Mouse (Mus musculus): ENCODE data around the gene Mis12.
A peak's percentile ranks its signal among the peaks of the same experiment; 100 is the strongest.

Mis12 gene

GRCm38 (mm10) chr11:71019201-71020068 is at the start of gene Mis12, which contains the start of gene Derl2:
Gene Mis12, plus strand, starts transcription at chr11:71019611.
Gene Derl2, minus strand, starts transcription at chr11:71019841.
- peak; percentile 94 for DNase-seq (ENCODE audit: extremely low read depth, low read depth, low spot score)

DNA sequence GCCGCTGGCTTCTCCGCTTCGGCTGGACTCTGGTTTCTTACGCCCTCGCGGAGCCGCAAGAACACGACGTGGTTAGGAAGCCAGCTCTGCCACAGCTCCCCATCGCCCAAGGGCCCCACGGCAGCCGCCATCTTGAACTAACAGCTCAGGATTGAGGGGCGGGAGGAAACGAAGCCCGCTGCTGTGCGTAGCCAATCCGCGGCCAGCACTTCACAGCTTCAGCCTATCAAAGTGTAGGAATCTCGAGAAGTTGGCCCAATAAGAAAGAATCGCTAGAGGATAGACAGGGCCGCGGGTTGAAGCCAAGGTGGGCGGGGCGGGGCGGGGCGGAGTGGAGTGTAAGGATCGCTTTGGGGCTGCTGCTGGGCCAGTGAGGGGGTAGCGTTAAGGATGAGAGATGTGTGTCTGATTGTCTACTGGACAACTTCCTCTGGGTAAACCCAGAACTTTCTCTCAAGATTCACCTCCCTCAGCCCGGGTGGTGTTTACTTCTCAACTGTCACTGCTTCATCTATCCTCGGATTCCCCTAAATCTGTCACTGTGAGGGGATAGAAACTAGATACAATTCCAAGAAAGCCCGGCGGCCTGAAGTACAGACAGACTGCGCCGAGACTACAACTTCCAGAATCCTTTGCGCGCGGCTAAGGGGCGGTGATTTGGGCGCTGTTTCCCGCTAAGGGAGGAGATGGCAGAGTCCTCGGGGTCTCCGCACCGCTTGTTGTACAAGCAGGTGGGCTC is 49.4 kb upstream of the Mis12 start, which contains the start of the genes Nup88 and Rpain:
Gene Nup88, minus strand, starts transcription at position 153 of the 739 bp plus-strand sequence.
Gene Rpain, plus strand, starts transcription at position 393 of the 739 bp plus-strand sequence.
- peak; percentile 80 for DNase-seq (ENCODE audit: extremely low read depth, low read depth, low spot score)

DNA sequence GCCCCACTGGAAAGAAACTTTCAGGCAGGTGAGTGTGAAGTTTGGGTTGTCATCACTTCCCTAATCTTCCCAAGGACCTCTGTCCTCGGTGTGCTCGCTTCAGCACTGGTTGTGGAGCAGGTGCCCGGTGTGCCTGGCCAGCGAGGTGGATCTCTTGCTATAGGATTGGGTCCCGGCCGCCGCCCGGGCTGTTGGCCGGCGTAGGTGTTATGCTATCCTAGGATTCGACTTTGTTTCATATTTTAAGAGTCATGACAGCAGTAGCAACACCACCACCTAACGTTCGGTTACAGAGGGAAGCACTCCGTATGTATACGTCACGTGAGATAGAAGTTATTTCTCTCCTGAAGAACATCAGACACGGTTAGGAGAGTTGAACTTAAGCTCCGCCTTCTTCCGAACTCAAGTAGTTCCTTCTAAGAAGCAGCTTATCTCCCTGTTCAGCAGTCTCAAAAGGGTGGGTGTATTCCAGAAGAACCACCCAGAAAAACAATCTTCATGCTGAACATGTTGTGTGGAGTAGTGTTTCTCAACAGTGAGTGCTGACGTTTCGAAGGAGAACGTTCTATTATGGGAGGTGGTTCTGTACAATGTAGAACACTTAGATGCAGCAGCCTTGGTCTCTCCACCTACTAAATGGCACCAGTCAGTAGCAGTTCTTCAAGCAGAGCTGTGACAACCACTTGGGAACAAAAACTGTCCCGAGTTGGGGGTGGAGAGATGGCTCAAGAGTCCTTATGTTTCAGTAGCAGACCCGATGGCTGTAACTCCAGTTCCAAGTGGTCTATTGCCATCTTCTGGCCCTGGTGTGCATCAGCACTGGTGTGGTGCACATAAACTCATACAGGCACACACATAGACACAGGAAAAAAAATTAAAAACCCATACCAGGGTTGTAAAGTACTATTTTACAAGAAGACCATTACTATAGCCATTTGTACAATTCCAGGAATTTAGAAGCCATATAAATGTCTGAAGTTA is 48.6 kb upstream of the Mis12 start:
- DNase-seq (ENCODE audit: extremely low read depth, low read depth, low spot score), result no peak

DNA sequence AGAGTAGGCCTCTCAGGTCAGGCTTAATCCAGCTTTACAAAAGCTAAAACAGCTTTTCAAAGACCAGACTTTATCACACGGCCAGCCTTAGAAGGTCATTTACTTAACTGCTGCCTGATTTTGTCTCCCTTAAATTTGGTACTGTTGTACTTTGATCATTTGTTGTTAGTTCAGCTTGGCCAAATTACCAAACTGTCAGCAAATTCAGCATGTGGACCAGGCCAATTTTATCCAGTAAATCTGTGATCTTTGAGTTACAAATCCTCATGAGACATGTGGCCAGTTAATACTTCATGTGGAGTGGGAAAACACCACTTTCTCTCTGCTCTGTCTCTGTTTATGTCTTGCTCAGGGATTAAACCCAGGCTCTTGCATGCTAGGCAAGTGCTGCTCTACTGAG is 46.8 kb upstream of the Mis12 start:
- no peak for DNase-seq (ENCODE audit: extremely low read depth, low read depth, low spot score)

GRCm38 (mm10) chr11:70973947-70974346 is 45.5 kb upstream of the Mis12 start:
- DNase-seq (ENCODE audit: extremely low read depth, low read depth, low spot score), result no peak

GRCm38 (mm10) chr11:70975193-70975592 is 44.2 kb upstream of the Mis12 start:
- no peak for DNase-seq (ENCODE audit: extremely low read depth, low read depth, low spot score)

DNA sequence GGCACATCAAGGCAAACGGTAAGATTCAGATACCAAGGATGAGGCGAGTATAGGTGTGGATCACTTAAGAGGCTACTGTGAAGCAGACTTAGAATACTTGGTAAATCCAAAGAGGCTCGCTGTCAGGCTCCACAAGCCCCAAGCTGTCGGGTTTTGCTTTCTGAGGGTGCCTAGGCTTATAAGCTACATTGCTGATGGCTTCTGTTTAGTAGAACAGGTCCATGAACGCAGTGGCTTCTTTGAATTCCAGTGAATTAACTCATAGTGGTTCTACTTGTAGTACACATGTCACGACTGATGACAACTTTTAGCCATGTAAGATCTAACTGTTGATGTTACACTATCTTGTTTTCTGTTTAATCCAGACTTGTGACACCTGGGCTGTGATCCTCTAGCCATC is 42.1 kb upstream of the Mis12 start:
- DNase-seq (ENCODE audit: extremely low read depth, low read depth, low spot score), result no peak

- DNase-seq (ENCODE audit: extremely low read depth, low read depth, low spot score), result no peak
Measured at GRCm38 (mm10) chr11:70980232-70980631, 39.2 kb upstream of the Mis12 start.

DNA sequence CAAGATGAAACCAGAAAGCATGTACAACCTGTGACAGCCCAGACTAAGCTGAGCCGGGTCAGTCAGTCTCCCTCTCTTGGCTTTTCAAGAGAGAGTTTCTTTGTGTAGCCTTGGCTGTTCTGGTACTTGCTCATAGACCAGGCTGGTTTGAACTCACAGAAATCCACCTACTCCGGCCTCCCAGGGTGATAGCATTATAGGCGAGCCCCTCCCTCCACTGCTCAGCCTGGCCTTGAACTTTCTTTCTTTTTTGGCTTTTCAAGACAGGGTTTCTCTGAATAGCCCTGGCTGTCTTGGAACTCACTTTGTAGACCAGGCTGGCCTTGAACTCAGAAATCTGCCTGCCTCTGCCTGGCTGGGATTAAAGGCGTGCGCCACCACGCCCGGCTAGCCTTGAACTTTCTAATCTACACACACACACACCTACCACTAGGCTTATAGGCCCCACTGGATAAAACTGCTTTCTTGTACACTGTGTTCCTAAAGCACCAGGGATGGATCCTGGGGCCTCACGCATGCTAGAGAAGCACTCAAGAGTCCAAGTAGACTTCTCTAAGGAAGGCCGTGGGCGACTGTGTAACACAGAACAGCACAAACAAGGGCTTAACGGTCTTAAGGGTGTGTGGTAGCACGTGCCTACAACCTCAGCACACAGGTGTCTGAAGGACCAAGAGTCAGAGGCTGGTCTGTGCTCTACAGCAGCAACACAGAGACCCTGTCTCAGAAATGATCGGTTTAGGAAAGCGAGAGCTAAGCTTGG is 38.5 kb upstream of the Mis12 start:
- no peak for DNase-seq (ENCODE audit: extremely low read depth, low read depth, low spot score)

- DNase-seq (ENCODE audit: extremely low read depth, low read depth, low spot score), result no peak
Measured at GRCm38 (mm10) chr11:70982030-70982429, 37.4 kb upstream of the Mis12 start.

DNA sequence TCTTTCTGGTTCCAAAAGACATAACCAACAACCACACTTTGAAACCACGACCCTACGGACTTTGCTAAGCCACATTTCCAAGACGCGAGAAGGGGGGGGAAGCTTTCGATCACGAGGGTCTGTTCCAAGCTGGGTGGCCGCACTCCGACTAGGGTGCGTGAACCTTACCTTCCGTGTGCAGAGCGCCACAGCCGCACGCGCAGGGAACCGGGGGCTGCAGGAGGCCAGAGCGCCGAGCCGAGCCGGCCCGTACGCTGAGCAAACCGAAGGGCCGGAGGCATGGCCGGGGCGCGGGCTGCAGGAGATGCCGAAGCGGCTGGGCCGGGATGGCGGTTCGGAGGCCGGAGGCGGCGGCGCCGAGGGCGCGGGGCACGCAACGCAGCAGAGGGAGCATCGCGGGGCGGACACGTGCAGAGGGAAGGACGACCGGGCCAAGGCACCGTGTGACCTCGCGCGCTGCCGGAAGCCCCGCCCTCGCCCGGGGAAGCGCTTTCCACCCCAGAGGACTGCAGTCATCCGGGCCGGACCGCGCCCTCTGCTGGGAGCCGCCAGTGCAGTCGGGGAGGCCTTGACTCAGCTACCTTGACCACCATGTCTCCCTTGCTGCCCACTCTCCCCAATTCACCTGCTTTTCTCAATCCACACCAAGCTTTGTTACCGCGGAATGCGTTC is 36.7 kb upstream of the Mis12 start, which contains the start of gene C1qbp:
Gene C1qbp, minus strand, starts transcription at position 470 of the 672 bp plus-strand sequence.
- no peak for DNase-seq (ENCODE audit: extremely low read depth, low read depth, low spot score)

DNA sequence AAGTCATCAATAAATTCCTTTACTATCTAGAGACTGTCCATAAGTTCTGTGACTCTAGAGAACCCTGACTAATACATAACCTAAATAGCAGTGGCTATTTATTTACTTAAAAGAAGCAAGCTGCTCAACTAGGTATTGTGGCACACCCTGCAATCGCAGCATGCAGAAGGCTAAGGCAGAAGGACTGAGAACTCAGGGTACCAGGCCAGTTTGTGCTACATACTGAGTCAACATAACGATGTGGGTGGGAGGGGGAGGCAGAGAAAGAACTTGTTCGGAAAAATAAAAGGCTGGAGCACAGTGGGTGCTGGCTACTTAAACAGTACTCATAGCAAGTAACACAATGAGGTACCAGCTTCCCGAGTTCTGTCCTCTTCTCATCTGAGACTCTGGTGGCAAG is 18.2 kb upstream of the Mis12 start:
- DNase-seq (ENCODE audit: extremely low read depth, low read depth, low spot score), result no peak

- DNase-seq (ENCODE audit: extremely low read depth, low read depth, low spot score), result no peak
Measured at GRCm38 (mm10) chr11:71003611-71004315, 15.6 kb upstream of the Mis12 start.

DNA sequence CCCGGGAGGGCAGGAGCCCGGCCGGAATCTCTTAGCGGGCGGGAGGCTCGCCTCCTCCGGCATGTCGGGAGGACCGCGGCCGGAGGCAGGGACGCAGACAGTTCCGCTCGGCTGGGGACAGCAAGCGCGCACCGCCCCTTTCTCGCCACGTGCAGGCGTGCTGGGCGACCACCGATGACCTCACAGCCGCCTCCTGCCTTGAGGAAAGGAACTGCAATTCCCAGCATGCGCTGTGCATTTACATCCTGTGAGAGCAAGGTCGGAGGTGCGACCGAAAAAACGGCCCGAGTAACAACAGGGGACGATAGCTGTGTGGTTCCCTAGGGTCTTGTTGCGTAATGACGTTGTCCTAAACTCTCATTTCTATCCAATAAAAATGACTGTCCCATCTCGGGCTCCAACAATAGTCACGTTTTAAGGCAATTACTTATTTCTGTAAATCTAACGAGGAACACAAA is 15.1 kb upstream of the Mis12 start, which contains the start of gene Dhx33:
Gene Dhx33, minus strand, starts transcription at position 122 of the 458 bp plus-strand sequence.
- DNase-seq (ENCODE audit: extremely low read depth, low read depth, low spot score), result peak; percentile 77

- no peak for DNase-seq (ENCODE audit: extremely low read depth, low read depth, low spot score)
Measured at GRCm38 (mm10) chr11:71005046-71005445, 14.4 kb upstream of the Mis12 start.

- no peak for DNase-seq (ENCODE audit: extremely low read depth, low read depth, low spot score)
Measured at GRCm38 (mm10) chr11:71007026-71007425, 12.4 kb upstream of the Mis12 start.

DNA sequence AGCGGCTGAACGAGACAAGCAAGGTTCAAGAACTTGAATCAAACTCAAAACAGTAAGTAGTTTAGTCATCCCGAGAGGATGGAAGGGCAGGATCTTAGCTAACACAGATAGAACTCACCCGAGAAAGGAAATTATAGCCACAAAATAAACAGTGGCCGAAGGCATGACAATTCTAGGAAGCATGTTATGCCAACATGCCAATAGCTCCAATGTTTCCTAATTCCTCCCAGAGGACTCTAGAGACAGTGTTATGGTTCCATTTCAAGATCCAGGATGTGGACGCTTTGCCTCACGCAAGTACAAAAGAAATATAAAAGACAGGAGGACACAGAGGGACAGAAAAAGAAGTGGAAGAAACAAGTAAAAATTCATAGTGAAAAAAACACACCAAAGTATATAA is 11.6 kb upstream of the Mis12 start:
- no peak for DNase-seq (ENCODE audit: extremely low read depth, low read depth, low spot score)

GRCm38 (mm10) chr11:71008321-71008720 is 11.1 kb upstream of the Mis12 start:
- no peak for DNase-seq (ENCODE audit: extremely low read depth, low read depth, low spot score)

Measured in fat pad, adult 2 months (tissue).